In the genomic region with DNA sequence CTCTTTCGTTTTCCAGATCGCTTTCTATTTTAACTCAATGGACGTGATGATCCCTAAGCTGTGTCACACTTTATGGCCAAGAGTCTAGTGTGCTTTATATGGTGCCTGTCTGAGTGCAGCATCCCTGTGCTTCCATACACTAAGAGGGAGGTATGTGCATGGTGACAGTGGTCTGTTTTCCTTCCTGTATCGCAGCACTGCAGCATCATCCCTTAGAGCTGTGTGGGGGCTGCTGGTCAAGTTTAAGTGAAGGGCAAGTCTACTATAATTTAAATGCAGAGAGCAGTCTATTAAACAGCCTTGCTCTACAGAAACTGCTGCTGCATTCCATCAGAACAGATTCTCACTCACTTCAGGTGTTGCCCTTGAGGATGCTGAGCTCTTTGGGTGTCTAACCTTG, we compare ENCODE assay signal across 19 mouse cellular contexts.
"Had no signal": no experiment of that assay in that cellular context is flagged by ENCODE, and none has a peak within 500 bp of the region (broad histone marks: within the 10 kb centered on the region; RNA-seq: fewer than 3 reads in every experiment).

No protein-coding gene starts in this region.

- H3K36me3 ChIP-seq: midbrain, embryonic 10.5 days; midbrain, embryonic 12.5 days; neural tube, embryonic 13.5 days; neural tube, embryonic 15.5 days; stomach, embryonic 15.5 days had no signal

- H3K4me1 ChIP-seq: midbrain, embryonic 10.5 days; midbrain, embryonic 12.5 days; neural tube, embryonic 13.5 days; neural tube, embryonic 15.5 days; stomach, embryonic 15.5 days had no signal

- H3K4me3 ChIP-seq: midbrain, embryonic 10.5 days; midbrain, embryonic 12.5 days; myocyte; neural tube, embryonic 13.5 days; neural tube, embryonic 15.5 days; stomach, embryonic 15.5 days had no signal

- H3K9ac ChIP-seq: lung, embryonic 14.5 days; midbrain, embryonic 12.5 days; neural tube, embryonic 13.5 days; neural tube, embryonic 15.5 days; stomach, embryonic 15.5 days had no signal

- H3K4me2 ChIP-seq: lung, embryonic 14.5 days; midbrain, embryonic 12.5 days; neural tube, embryonic 13.5 days; neural tube, embryonic 15.5 days; stomach, embryonic 15.5 days had no signal

- DNase-seq: lung, adult 18-20 months; lung, embryonic 14.5 days; lung, postnatal 10 days; lung, postnatal 4 days; midbrain, embryonic 14.5 days; retina, postnatal 1 day; right cerebral cortex, adult 18-20 months; right cerebral cortex, postnatal 14 days; thymus, adult 2 months; thymus, postnatal 14 days; thymus, postnatal 36 days had no signal

- H3K27me3 ChIP-seq: midbrain, embryonic 12.5 days; neural tube, embryonic 13.5 days; neural tube, embryonic 15.5 days; stomach, embryonic 15.5 days had no signal

- ATAC-seq: midbrain, embryonic 16.5 days had no signal

- H3K27ac ChIP-seq: midbrain, embryonic 10.5 days; midbrain, embryonic 12.5 days; neural tube, embryonic 13.5 days; neural tube, embryonic 15.5 days; stomach, embryonic 15.5 days; stomach, postnatal 0 days had no signal

- H3K9me3 ChIP-seq: midbrain, embryonic 10.5 days; midbrain, embryonic 12.5 days; neural tube, embryonic 15.5 days; stomach, embryonic 15.5 days had no signal
